Mouse (Mus musculus) liver, adult (tissue): ENCODE data around the gene Fxn.

ENCODE experiments used
- GATA4 ChIP-seq: IDR thresholded peaks from 2 replicates; pipeline ENCODE4 v1.6.1; 2014; ENCODE audit warnings: mild to moderate bottlenecking, low read length; ENCODE audit not compliant: insufficient replicate concordance

Gene Fxn

GRCm38 (mm10) chr19:24280601-24281228, at the start of gene Fxn:
Gene Fxn, minus strand, starts transcription at chr19:24280605.
- no peak for TF ChIP-seq GATA4

- no peak for TF ChIP-seq GATA4
Measured at GRCm38 (mm10) chr19:24327921-24328320, 47.5 kb upstream of the Fxn start.

- no peak for TF ChIP-seq GATA4
Measured at GRCm38 (mm10) chr19:24326969-24327368, 46.6 kb upstream of the Fxn start.

GRCm38 (mm10) chr19:24325692-24326091, 45.3 kb upstream of the Fxn start:
- no peak for TF ChIP-seq GATA4

- no peak for TF ChIP-seq GATA4
Measured at GRCm38 (mm10) chr19:24323841-24324613, 43.6 kb upstream of the Fxn start.

GRCm38 (mm10) chr19:24321900-24322311, 41.5 kb upstream of the Fxn start:
- TF ChIP-seq GATA4 = no peak

- no peak for TF ChIP-seq GATA4
Measured at GRCm38 (mm10) chr19:24321211-24321899, 41.0 kb upstream of the Fxn start.

GRCm38 (mm10) chr19:24318172-24318571, 37.8 kb upstream of the Fxn start:
- TF ChIP-seq GATA4 = no peak

- no peak for TF ChIP-seq GATA4
Measured at GRCm38 (mm10) chr19:24317731-24318130, 37.3 kb upstream of the Fxn start.

GRCm38 (mm10) chr19:24317038-24317591, 36.7 kb upstream of the Fxn start:
- no peak for TF ChIP-seq GATA4

- no peak for TF ChIP-seq GATA4
Measured at GRCm38 (mm10) chr19:24316060-24316725, 35.8 kb upstream of the Fxn start.

GRCm38 (mm10) chr19:24315234-24315633, 34.8 kb upstream of the Fxn start:
- TF ChIP-seq GATA4 = no peak

GRCm38 (mm10) chr19:24314676-24315075, 34.3 kb upstream of the Fxn start:
- TF ChIP-seq GATA4 = no peak

GRCm38 (mm10) chr19:24312556-24313342, 32.3 kb upstream of the Fxn start:
- TF ChIP-seq GATA4 = no peak

- no peak for TF ChIP-seq GATA4
Measured at GRCm38 (mm10) chr19:24312046-24312445, 31.6 kb upstream of the Fxn start.

GRCm38 (mm10) chr19:24308305-24308705, 27.9 kb upstream of the Fxn start:
- TF ChIP-seq GATA4 = no peak
